Mouse (Mus musculus) embryonic fibroblast, embryonic 13.5 days (primary cell): Measurements from ENCODE around the gene Stxbp3.

Experiments used
- CTCF ChIP-seq: IDR thresholded peaks from 2 replicates; pipeline ENCODE4 v1.5.1; 2011; ENCODE audit warnings: mild to moderate bottlenecking, control low read depth, low read length, moderate library complexity, borderline replicate concordance; ENCODE audit not compliant: insufficient read depth
- POLR2A ChIP-seq: IDR thresholded peaks from 2 replicates; pipeline ENCODE4 v1.6.1; 2011; ENCODE audit warnings: low read depth, mild to moderate bottlenecking, control low read depth, low read length, moderate library complexity

DNA sequence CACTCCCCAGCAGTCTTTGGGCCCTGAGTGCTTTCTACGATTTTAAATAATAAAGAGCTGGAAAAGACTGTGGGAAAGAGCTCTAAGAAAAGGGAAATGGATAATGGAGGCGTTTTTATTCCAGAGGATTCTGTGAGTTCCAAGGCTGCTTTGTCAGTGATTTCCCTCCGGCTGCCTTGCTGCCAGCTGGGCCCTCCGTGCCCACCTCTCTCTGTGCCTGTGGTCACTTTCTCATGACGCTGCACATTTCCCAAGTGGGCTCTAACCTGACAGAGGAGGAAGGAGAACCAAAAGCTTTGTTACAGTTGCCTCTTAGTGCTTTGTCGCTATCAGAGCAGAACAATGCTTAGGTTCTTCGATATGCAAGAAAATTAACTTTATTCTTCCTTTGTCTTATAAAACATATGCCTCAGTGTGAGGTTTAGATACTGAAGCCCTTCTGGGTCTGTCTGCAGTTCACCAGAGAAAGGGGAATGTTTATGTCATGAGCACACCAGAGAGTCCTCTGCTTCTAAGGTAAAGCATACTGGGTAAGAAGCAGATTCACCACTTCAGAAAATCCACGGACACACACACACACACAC is 44.5 kb upstream of the Stxbp3 start:
- TF ChIP-seq CTCF (no peak), POLR2A (no peak)
